Mouse (Mus musculus): ENCODE measurements around the gene Ncbp1.

The Ncbp1 gene

DNA sequence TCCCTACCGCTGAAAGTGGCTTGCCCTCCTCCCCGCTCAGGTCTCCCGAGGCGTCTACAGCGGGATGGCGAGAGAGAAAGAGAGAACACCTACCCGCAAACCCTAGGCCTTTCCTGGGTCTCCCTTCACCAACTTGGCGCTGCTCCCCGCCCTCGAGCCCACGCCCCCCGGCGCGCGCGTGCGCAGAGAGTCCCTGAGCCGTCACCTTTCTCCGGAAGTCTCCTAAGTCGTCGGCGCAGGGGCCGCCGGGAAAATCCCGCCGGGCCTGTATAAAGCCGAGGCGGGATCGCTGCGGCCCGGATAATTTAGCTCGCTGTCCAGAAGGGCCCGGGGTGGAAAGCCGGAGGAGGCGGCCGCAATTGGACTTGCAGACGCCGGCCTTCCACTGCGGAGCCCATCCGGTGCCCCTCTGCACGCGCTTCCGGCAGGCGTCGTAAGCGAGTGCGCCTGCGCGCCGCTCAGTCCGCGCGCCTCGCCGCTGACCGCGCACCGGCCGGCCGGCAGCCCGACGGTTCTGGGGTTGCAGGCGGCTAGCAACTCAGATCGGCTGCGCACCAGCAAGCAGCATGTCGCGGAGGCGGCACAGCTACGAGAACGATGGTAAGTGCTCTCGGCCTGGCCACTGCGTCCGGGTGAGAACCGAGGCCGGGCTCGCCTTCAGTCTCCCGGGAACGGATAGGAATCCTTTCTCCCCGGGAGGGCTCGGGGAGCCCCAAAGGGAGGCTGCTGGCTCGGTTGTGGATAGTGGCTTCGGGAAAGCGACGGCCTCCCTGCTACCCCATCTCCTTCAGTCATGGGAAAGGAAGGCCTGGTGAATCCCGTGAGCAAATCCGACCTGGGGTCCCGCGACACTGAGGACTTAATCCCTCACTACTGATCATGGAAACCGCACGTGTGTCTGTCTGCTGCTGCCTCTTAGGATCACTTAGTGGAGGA, at the start of gene Ncbp1, which contains the start of gene Tstd2:
Gene Ncbp1 (plus strand): TSS at position 327 of the 936 bp plus-strand sequence.
Gene Tstd2 (minus strand): TSS at position 408 of the 936 bp plus-strand sequence.
- DNase-seq (ENCODE audit: low spot score), result peak; percentile 92

DNA sequence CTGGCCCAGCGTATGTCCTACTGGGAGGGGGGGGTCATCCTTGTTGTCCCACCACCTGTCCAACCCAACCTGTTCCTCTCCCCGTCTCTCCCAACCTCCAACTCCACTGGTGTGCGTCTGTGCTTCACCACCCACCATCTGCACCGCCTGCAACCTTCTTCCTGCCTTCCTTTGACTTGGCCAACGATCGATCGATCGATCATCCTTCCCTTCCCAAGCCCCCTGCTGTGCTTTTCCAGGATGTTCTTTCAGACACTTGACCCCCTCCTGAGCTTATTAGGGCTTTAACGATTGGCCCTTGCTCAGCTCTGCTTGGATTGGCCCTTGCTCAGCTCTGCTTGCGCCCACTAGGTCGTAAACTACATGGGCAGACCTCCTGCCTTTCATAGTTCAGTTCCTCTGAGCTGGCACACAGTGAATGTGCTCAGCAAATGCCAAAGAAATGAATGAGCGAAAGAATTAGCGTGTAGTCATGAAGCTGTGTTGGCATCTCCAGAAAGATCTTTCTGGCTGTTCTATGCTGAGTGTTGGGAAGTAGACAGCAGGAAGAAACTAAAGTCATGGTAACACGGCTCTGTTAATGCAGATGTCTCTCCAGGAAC, 48.8 kb upstream of the Ncbp1 start:
- DNase-seq (ENCODE audit: low spot score), result no peak

- DNase-seq (ENCODE audit: low spot score), result no peak
Observed at GRCm38 (mm10) chr4:46092429-46093076, 45.9 kb upstream of the Ncbp1 start.

DNA sequence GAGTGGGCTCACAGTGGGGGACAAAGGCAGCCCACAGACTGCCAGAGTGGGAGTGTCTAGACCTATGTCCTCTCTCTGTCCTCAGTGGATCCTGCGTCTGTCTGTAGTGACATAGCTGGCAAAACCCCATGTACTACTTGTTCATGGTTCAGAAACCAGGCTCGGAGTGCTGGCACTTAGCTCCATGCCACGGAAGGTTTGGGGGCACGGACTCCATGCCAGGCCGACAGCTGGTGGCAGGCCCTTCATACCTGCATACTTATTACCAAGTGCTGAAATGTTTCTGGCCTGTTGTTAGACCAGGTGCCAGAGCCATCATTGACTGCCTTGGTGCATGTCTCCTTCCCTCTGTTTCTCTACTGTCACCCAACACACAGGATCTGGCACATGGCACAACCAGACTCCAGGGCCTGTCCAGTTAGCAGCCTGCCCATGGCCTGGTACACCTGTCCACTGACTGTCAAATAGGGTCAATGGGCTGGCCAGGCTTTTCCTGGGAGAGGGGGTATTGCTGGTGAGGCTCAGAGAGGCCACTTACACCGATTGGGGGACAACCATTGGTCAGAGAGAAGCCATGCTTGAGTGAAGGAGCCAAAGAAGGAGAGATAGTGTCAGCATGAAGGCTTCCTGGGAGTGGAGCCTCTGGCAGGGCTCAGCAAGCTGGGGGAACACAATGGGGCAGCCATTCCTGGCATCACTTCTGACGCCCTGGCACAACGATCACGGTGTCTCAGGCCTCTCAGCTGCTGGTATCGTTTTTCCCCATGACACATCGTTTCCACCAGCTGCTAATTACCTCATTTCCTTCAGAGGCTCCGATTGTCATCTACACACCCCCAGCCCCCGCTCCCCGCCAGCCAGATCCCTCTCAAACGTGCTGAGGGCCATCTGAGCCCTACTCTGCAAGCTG, 43.2 kb upstream of the Ncbp1 start:
- DNase-seq (ENCODE audit: low spot score), result no peak

DNA sequence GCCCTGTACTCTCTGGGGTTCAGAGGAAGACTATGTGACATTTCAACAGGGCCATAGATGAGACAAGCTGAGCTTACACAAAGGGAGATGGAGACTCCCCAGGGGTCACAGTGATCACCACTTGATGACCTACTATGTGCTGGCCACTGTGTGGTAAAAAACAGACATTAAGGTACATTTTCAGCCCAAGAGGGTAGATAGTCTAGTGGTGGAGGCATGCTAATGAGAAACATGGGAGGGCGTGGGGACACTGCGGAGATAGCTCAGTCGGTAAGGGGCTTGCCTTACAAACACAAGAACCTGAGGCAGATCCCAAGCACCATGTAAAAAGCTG, 42.6 kb upstream of the Ncbp1 start:
- no peak for DNase-seq (ENCODE audit: low spot score)

DNA sequence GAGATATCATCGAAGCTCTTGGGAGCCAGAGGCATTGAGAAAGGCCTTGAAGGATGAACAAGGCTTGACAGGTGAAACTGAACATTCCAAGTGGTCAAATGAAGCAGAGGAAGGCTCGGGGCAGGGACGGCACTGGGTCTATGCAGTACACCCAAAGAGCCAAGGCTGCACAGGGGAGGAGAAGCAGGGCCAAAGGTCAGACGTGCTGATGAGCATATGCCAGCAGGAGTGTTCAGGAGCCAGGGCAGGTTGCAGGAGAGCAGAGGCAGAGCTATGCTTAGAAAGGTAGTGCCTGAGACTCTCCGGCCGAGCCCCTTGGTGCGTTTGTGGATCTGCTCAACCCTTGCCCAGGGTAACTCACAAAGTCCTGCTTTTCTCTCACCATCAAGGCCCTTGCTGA, 41.9 kb upstream of the Ncbp1 start:
- DNase-seq (ENCODE audit: low spot score), result no peak

DNA sequence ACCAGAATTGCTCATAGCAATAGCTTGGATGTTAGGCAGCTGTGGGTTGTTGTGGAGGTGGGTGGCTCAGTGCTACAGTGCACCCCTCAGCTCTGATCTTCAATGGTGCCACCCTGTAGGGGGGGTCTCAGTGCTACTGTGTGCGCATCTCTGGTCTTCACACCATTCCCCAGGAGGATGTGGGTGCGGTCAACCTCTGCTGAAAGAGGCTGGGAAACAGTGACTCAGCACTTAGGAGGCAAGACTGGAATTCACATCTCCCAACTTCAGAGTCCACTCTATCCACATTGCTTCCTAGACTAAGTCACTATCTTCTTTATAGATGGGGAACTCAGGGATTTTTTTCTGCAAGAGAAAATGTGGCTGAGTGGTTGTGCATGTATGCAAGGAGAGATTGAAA, 40.8 kb upstream of the Ncbp1 start:
- no peak for DNase-seq (ENCODE audit: low spot score)

DNA sequence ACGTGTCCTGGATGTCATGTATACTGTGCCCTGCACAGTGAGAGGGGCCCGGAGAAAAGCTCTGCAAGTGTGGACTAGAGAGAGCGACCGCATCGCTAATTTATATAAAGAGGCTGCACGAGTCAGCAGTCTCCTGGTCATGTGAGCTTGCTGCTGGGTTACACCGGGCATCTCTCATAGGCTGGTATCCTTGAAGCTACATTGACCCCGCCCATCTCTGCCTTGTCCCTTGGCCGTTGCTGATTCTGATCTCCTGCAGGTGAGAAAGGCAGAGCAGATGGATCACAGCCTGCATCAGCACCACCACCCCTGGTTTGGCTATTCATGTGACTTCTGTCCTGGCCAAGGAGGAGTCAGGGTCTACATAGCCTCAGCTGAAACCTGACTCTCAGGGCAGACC, 39.3 kb upstream of the Ncbp1 start:
- no peak for DNase-seq (ENCODE audit: low spot score)

GRCm38 (mm10) chr4:46100539-46100938, 37.9 kb upstream of the Ncbp1 start:
- no peak for DNase-seq (ENCODE audit: low spot score)

DNA sequence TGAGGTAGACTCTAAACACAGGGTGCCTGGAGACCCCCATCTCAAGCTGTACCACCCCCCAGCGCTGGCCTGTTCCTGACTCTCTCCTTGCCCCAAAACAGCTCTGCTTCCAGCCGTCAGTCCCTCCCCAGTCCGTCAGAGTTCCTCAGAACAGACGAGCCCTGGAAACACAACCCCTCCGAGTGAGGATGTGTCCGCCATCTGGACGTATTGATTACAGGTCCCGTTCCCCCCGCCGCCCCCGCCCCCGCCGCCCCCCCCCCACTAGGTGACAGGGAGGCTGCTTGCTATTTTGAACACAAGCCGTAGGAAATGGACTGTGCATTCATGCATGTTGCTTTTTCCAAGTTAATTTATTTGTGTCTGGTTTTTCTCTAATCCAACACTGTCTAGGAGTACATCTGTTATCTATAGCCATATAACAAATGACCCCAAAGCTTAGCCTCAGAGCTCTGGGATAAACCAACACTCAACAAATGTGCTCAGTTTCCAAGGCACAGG, 37.2 kb upstream of the Ncbp1 start:
- DNase-seq (ENCODE audit: low spot score), result no peak

GRCm38 (mm10) chr4:46102078-46102769, 36.2 kb upstream of the Ncbp1 start:
- DNase-seq (ENCODE audit: low spot score), result no peak

GRCm38 (mm10) chr4:46110084-46110483, 28.3 kb upstream of the Ncbp1 start:
- no peak for DNase-seq (ENCODE audit: low spot score)

DNA sequence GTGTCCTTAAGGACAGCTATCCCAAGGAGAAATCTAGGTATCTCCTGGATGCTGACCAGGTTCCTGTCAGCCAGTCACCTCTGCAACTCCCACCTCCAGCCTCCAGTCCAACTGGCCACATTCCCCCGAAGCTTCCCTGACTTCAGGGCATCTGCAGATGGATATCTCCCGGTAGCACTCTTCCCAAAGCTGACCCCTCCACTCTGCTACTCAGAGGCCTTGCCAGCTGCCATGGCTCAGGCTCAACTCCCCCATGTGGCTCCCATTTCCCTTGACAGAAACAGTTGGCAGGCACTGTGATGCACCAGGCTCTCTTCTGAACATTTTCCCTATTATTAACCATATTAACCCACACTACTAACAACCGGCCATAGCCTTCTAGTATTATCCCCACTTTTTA, 27.1 kb upstream of the Ncbp1 start:
- DNase-seq (ENCODE audit: low spot score), result no peak

- DNase-seq (ENCODE audit: low spot score), result no peak
Observed at GRCm38 (mm10) chr4:46115308-46115707, 23.1 kb upstream of the Ncbp1 start.

DNA sequence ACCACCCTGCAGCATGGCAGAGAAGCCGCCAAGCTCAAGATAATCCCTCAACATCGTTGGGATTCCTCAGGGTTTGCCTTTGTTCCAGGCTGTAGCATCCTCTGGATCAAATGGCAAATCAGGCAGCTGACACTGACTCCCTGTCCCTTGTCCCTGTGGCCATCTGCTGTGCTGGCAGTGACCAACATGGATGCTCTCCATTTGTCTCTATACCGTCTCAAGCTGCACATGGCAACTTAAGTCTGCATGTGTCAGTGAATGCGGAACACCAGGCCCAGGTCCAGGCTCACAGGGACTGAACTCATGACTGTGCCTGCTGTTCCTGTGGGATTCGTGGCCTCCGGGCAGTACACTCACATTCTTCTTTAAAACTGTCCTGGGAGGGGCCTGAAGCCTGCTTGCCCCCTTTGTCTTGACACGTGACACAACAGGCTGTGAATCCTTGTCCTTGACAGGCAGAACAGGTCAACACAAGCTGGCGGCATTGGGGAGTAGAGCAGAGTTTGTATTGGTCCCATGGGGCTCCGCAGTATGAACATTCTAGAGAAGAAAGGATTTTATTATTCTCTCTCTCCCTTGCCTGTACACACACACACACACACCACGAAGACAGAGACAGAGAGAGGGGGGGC, 21.8 kb upstream of the Ncbp1 start:
- no peak for DNase-seq (ENCODE audit: low spot score)

DNA sequence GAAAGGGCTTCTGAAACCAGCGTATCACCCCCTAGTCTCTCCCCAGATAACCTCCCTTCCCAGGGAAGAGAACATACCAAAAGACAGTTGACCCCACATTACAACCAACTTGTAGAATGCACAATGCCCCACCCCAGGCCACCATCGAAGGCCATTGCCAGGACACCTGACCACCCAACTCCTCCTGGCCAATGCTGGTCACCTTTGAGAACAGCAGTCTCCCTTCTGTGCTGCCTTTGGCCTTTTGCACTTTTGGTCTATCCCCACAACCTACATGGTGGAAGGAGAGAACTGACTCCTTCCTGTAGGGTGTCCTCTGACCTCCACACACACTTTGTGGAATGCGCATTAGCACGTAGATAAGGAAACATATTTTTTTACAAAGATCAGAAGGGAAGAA, 20.9 kb upstream of the Ncbp1 start:
- no peak for DNase-seq (ENCODE audit: low spot score)

GRCm38 (mm10) chr4:46119514-46120094, 18.8 kb upstream of the Ncbp1 start:
- no peak for DNase-seq (ENCODE audit: low spot score)

DNA sequence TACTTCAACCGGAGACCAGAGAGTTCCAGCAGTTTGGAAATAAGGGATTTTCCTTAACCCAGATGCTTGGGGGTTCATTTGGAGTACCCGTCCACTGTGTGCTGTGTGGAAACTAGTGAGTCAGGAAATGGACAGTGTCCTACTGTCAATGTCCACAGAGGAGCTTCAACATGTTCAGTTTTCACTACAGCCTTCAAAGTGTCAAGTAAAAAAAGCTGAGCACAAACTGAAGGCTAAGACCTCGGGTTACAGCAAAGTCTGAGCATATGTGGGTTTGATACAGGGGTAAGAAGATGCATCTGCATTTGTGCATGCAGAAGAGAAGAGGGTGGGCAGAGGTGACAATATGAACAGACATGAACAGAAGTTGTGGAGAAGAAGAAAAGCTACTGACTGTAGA, 17.6 kb upstream of the Ncbp1 start:
- no peak for DNase-seq (ENCODE audit: low spot score)

- no peak for DNase-seq (ENCODE audit: low spot score)
Observed at GRCm38 (mm10) chr4:46123358-46123757, 15.1 kb upstream of the Ncbp1 start.

GRCm38 (mm10) chr4:46126541-46126940, 11.9 kb upstream of the Ncbp1 start:
- peak; percentile 46 for DNase-seq (ENCODE audit: low spot score)
